Mouse (Mus musculus): ENCODE data around the gene Mup12.
"Not testable (repeated sequence)": the region's sequence is repeated elsewhere in the genome, so short reads cannot be mapped to it uniquely, and the experiment has no call there.

Mup12 gene

DNA sequence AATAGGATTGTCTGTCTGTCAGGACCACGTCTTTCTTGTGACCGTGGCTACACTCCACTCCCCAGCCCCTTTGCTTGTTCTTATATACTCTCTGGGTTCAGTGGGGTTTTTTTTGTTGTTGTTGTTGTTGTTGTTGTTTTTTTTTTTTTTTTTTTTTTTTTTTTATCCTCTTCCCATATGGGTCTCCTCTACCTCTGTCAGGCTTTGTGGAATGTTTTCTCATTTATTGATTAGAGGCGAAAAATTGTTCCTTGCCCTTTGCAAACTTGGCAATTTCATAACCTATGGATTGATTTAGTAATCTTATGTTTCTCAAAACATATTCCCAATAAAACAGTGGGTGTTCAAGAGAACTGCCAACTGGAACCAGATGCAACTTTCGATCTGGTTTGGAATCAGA lies at the start of gene Mup12:
TSS of gene Mup12 (minus strand) at position 101 of the 400 bp plus-strand sequence.
- DNase-seq, result not testable (repeated sequence)

All from kidney, postnatal 4 days (tissue).